Mouse (Mus musculus) heart, adult 2 months (tissue): ENCODE results near the gene Gm14692. TPM values are rescaled to one million over a fixed set of nuclear protein-coding genes. Genes with fewer than 3 reads are reported as not detected.
"Not testable (repeated sequence)": the region's sequence is repeated elsewhere in the genome, so short reads cannot be mapped to it uniquely, and the experiment has no call there.

Source experiments
- DNase-seq, 2 experiments: peaks; one replicate each; pipeline ENCODE4 v3.0.0; 2021
- H3K27ac ChIP-seq: fragments of 200-600 bp; 2 replicates; pipeline ENCODE4 v1.8.1; 2022
- H3K27me3 ChIP-seq: fragments of 200-500 bp; 2 replicates; pipeline ENCODE4 v1.6.1; 2012; ENCODE audit warnings: mild to moderate bottlenecking, low read length, inconsistent platforms, mixed read lengths; ENCODE audit not compliant: control insufficient read depth, insufficient read depth
- H3K36me3 ChIP-seq: fragments of 200-500 bp; 2 replicates; pipeline ENCODE4 v1.6.1; 2012; ENCODE audit warnings: low read length, inconsistent platforms; ENCODE audit not compliant: control insufficient read depth, insufficient read depth
- H3K4me1 ChIP-seq: fragments of 200-500 bp; 2 replicates; pipeline ENCODE4 v1.6.1; 2011; ENCODE audit warnings: low read length; ENCODE audit not compliant: control insufficient read depth, insufficient read depth
- H3K4me3 ChIP-seq: fragments of 200-600 bp; 2 replicates; pipeline ENCODE4 v1.8.1; 2022
- H3K79me2 ChIP-seq: fragments of 200-500 bp; replicated peaks from 2 replicates; pipeline ENCODE4 v1.6.1; 2012; ENCODE audit warnings: mild to moderate bottlenecking, inconsistent platforms, low read length, moderate library complexity, mixed read lengths; ENCODE audit not compliant: control insufficient read depth, insufficient read depth
- H3K9ac ChIP-seq: fragments of 200-500 bp; 2 replicates; pipeline ENCODE4 v1.6.1; 2012; ENCODE audit warnings: low read depth, mild to moderate bottlenecking, control low read depth, inconsistent platforms, low read length, mixed read lengths
- WGBS: fragments of 180-500 bp; shearing (Covaris S2); methylation state at CpG from one replicate; pipeline ENCODE4 v1.1.7; 2018; 5-methylcytosine and 5-hydroxymethylcytosine counted together
- intact Hi-C: fragments of 180-260 bp; cut with DNase I; formaldehyde crosslinking; loops from one replicate; pipeline ENCODE4 v1.15.1; 2025
- long read RNA-seq: library from polyadenylated mRNA; stranded (forward); transcript quantifications from one replicate; pipeline ENCODE4 v2.0.0, GENCODE M21; 2021
- polyA plus RNA-seq: library from polyadenylated mRNA; depleted of rRNA; stranded (reverse); fragments of >200 nt; gene quantifications from 2 replicates; pipeline ENCODE4 v1.2.3, GENCODE M21; 2012; rRNA removed
- total RNA-seq, 2 experiments: library from RNA; stranded (reverse); gene quantifications; 2 replicates each; pipeline ENCODE4 v1.2.3; 2021

Gene Gm14692
- total RNA-seq (not detected), polyA plus RNA-seq (not detected in 2 replicates)
- long read RNA-seq: 0 reads

DNA sequence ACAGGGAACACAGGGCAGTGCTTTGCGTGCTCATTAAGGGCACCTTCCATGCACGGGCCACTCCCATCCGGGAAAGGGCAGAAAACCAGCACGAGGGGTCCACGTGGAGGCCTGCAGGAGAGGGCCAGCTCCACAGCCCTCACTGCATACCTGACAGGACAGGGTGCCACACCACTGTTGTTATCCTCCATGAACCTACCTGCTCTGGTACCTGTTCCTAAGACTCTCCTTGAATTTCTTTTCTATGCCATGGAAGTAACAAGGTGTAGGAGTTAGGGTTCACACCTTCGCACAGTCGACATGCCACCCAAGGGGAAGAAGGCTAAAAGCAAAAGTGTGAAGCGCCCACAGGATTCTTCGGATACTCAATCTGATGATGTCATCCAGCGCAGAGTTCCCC, at the start of gene Gm14692:
Gm14692 (plus strand) TSS at position 301 of the 400 bp plus-strand sequence.
- H3K27ac ChIP-seq, DNase-seq, H3K36me3 ChIP-seq, H3K4me1 ChIP-seq, H3K79me2 ChIP-seq, H3K9ac ChIP-seq, H3K4me3 ChIP-seq, intact Hi-C loops, H3K27me3 ChIP-seq: not testable (repeated sequence)
- WGBS: 83% methylated on average over 5 of the region's 10 CpGs

DNA sequence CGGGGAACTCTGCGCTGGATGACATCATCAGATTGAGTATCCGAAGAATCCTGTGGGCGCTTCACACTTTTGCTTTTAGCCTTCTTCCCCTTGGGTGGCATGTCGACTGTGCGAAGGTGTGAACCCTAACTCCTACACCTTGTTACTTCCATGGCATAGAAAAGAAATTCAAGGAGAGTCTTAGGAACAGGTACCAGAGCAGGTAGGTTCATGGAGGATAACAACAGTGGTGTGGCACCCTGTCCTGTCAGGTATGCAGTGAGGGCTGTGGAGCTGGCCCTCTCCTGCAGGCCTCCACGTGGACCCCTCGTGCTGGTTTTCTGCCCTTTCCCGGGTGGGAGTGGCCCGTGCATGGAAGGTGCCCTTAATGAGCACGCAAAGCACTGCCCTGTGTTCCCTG, 2.0 kb upstream of the Gm14692 start, which contains the start of gene Gm1140:
Gm1140 (minus strand) TSS at position 101 of the 400 bp plus-strand sequence.
- H3K27me3 ChIP-seq, H3K4me3 ChIP-seq, intact Hi-C loops, H3K27ac ChIP-seq, DNase-seq, H3K36me3 ChIP-seq, H3K4me1 ChIP-seq, H3K79me2 ChIP-seq, H3K9ac ChIP-seq: not testable (repeated sequence)
- WGBS: 67% methylated on average over 1 of the region's 11 CpGs

Other genes starting within 250 kb of the Gm14692 start
- gene Gm1140, start 2.1 kb upstream of the Gm14692 start, total RNA-seq: not detected
- gene Gm1140, start 2.1 kb upstream of the Gm14692 start, polyA plus RNA-seq: not detected in 2 replicates
- gene 4933436I01Rik, start 225.8 kb downstream of the Gm14692 start, total RNA-seq: not detected
- gene 4933436I01Rik, start 225.8 kb downstream of the Gm14692 start, polyA plus RNA-seq: not detected in 2 replicates